In the genomic region with DNA sequence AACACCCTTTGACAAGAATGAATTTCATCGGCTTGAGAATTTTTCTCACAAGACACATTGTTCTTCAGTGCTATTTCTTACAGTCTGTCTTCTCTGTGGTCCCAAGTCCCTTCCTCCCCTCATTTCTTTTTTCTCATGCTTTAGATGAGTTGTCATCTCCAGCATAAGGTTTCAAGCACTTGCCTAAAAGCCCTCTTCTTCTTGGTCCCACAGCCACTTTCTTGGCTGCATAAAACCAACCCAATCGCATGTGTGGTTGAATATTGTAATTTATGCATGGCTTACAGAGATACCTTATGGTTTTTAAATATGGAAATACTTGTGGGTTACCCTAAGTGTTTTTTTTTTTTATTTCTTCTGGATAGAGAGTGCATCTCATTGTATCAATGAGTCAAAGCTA, we compare ENCODE assay signal across 19 mouse cellular contexts.
DNase-seq lines count a peak whose midpoint lies in the region; ATAC-seq and TF ChIP-seq lines count a peak whose summit lies in the region.
"Had no signal": no experiment of that assay in that cellular context is flagged by ENCODE, and none has a peak within 500 bp of the region (broad histone marks: within the 10 kb centered on the region; RNA-seq: fewer than 3 reads in every experiment).

No protein-coding gene starts in this region.

- 0 out of 2 replicates have a peak, but pooled peaks cover 5% of the 10 kb centered on the region for H3K36me3 ChIP-seq in forebrain, postnatal 0 days (ENCODE audit: insufficient read depth)
- no peaks in the 10 kb centered on the region for H3K36me3 ChIP-seq in forebrain, embryonic 15.5 days
- H3K36me3 ChIP-seq: embryonic facial prominence, embryonic 13.5 days; embryonic facial prominence, embryonic 15.5 days; forebrain, embryonic 10.5 days had no signal

- ATAC-seq in forebrain, postnatal 0 days = peak; percentile 66
- ATAC-seq in forebrain, embryonic 15.5 days (replicated peaks) = no peak
- ATAC-seq: forebrain, embryonic 13.5 days had no signal

- DNase-seq in forebrain, postnatal 0 days = no peak
- no peak for DNase-seq in layer of hippocampus, adult 2 months (ENCODE audit: low spot score in 2 of 2)
- DNase-seq in layer of hippocampus, postnatal 14 days (ENCODE audit: low spot score in 2 of 2) = no peak
- DNase-seq in cerebellum, adult 11 months = no peak
- DNase-seq: adrenal gland, adult 2 months; adrenal gland, postnatal 10 days; adrenal gland, postnatal 25 days; cerebellum, adult 18-20 months; cerebellum, adult 8-10 months; cerebellum, adult 9-11 months; cerebellum, postnatal 14 days; cerebellum, postnatal 36 days; embryo, embryonic 11 days had no signal

- no peak overlapping the region for H3K4me3 ChIP-seq in forebrain, postnatal 0 days (ENCODE audit: low read depth, low read length)
- no peak overlapping the region for H3K4me3 ChIP-seq in forebrain, embryonic 15.5 days
- no peak overlapping the region for H3K4me3 ChIP-seq in layer of hippocampus, adult 2 months
- H3K4me3 ChIP-seq: embryonic facial prominence, embryonic 13.5 days; embryonic facial prominence, embryonic 15.5 days; erythroblast, embryonic 14.5 days; forebrain, embryonic 10.5 days; forebrain, embryonic 13.5 days had no signal

- no peak overlapping the region for H3K27ac ChIP-seq in forebrain, postnatal 0 days (ENCODE audit: low read depth, low read length)
- no peak overlapping the region for H3K27ac ChIP-seq in forebrain, embryonic 15.5 days (replicated peaks)
- H3K27ac ChIP-seq in layer of hippocampus, adult 2 months = peak overlapping the region; percentile 52; the same call in 1 of the 2 replicates
- H3K27ac ChIP-seq: embryonic facial prominence, embryonic 13.5 days; embryonic facial prominence, embryonic 15.5 days; forebrain, embryonic 10.5 days; forebrain, embryonic 13.5 days had no signal

- H3K27me3 ChIP-seq in forebrain, postnatal 0 days (ENCODE audit: insufficient read depth, low read length) = no peaks in the 10 kb centered on the region
- H3K27me3 ChIP-seq in forebrain, embryonic 15.5 days = no peaks in the 10 kb centered on the region
- H3K27me3 ChIP-seq: embryonic facial prominence, embryonic 13.5 days; embryonic facial prominence, embryonic 15.5 days; forebrain, embryonic 13.5 days had no signal

- H3K9me3 ChIP-seq in forebrain, postnatal 0 days (ENCODE audit: low read length) = no peaks in the 10 kb centered on the region
- H3K9me3 ChIP-seq in forebrain, embryonic 15.5 days = no peaks in the 10 kb centered on the region
- H3K9me3 ChIP-seq: embryonic facial prominence, embryonic 13.5 days; embryonic facial prominence, embryonic 15.5 days; forebrain, embryonic 10.5 days; forebrain, embryonic 13.5 days had no signal

- H3K4me1 ChIP-seq in forebrain, postnatal 0 days (ENCODE audit: insufficient read depth) = peaks cover 4% of the 10 kb centered on the region; the same call in 1 of the 2 replicates
- H3K4me1 ChIP-seq in forebrain, embryonic 15.5 days = peaks cover 3% of the 10 kb centered on the region; the same call in 1 of the 2 replicates
- H3K4me1 ChIP-seq: embryonic facial prominence, embryonic 13.5 days; embryonic facial prominence, embryonic 15.5 days; forebrain, embryonic 13.5 days had no signal

- no peak for TF ChIP-seq CTCF in forebrain, postnatal 0 days (IDR thresholded peaks at IDR 0.05; ENCODE audit: low read depth)
- TF ChIP-seq CTCF in layer of hippocampus, adult 2 months (conservative IDR thresholded peaks at IDR 0.05) = no peak

- WGBS in forebrain, postnatal 0 days = 58% methylated on average over 2 of the region's 2 CpGs
- 72% methylated on average over 2 of the region's 2 CpGs for WGBS in forebrain, embryonic 15.5 days

- no peak overlapping the region for H3K4me2 ChIP-seq in forebrain, postnatal 0 days (ENCODE audit: low read depth)
- no peak overlapping the region for H3K4me2 ChIP-seq in forebrain, embryonic 15.5 days (replicated peaks)
- H3K4me2 ChIP-seq: embryonic facial prominence, embryonic 13.5 days; embryonic facial prominence, embryonic 15.5 days; forebrain, embryonic 13.5 days had no signal

- no peak overlapping the region for H3K9ac ChIP-seq in forebrain, postnatal 0 days
- no peak overlapping the region for H3K9ac ChIP-seq in forebrain, embryonic 15.5 days (replicated peaks)
- H3K9ac ChIP-seq: embryonic facial prominence, embryonic 13.5 days; embryonic facial prominence, embryonic 15.5 days; forebrain, embryonic 13.5 days had no signal
